Mouse (Mus musculus): ENCODE data around the gene Sdhaf2. TPM values are rescaled to one million over a fixed set of nuclear protein-coding genes. Genes with fewer than 3 reads are reported as not detected.

The Sdhaf2 gene
- total and polyA plus RNA-seq, 3 experiments = 7.0 to 145 (median 89.1) TPM

GRCm38 (mm10) chr19:10455437-10455806 lies 70.5 kb downstream of the Sdhaf2 start:
- ATAC-seq (ENCODE audit: extremely low read depth, insufficient number of reproducible peaks, low FRiP score, poor library complexity, severe bottlenecking) = no peak
- H3K27me3 ChIP-seq (ENCODE audit: insufficient read depth, low read length) = peaks cover 20% of the 10 kb centered on the region
- H3K9me3 ChIP-seq (replicated peaks) = peaks cover 14% of the 10 kb centered on the region
- no peak for DNase-seq (ENCODE audit: low spot score)
- no peak overlapping the region for H3K4me3 ChIP-seq (ENCODE audit: low read depth, low read length)
- H3K36me3 ChIP-seq (replicated peaks) = no peaks in the 10 kb centered on the region
- no peak for TF ChIP-seq TAL1 (conservative IDR thresholded peaks at IDR 0.05; ENCODE audit: low read depth, low read length)
- no peak for TF ChIP-seq POLR2AphosphoS5 (IDR thresholded peaks at IDR 0.05; ENCODE audit: insufficient replicate concordance, low read depth, low read length)
- TF ChIP-seq GATA2 (IDR thresholded peaks at IDR 0.05; ENCODE audit: borderline replicate concordance, low read depth, low read length) = no peak
- H3K4me1 ChIP-seq (ENCODE audit: insufficient read depth, low read depth, low read length) = peaks cover 5% of the 10 kb centered on the region; the same call in 1 of the 2 replicates

GRCm38 (mm10) chr19:10454718-10455436 lies 71.1 kb downstream of the Sdhaf2 start:
- no peak for ATAC-seq (ENCODE audit: extremely low read depth, insufficient number of reproducible peaks, low FRiP score, poor library complexity, severe bottlenecking)
- H3K27me3 ChIP-seq (ENCODE audit: insufficient read depth, low read length) = peaks cover 22% of the 10 kb centered on the region
- H3K4me3 ChIP-seq (ENCODE audit: low read depth, low read length) = no peak overlapping the region
- no peaks in the 10 kb centered on the region for H3K36me3 ChIP-seq (replicated peaks)
- TF ChIP-seq GATA2 (IDR thresholded peaks at IDR 0.05; ENCODE audit: borderline replicate concordance, low read depth, low read length) (no peak), GATA1 (IDR thresholded peaks at IDR 0.05; ENCODE audit: borderline replicate concordance, low read length) (no peak), CTCF (IDR thresholded peaks at IDR 0.05; ENCODE audit: low read depth, low read length) (no peak), TAL1 (conservative IDR thresholded peaks at IDR 0.05; ENCODE audit: low read depth, low read length) (no peak), POLR2AphosphoS5 (IDR thresholded peaks at IDR 0.05; ENCODE audit: insufficient replicate concordance, low read depth, low read length) (no peak)
- H3K9me3 ChIP-seq (replicated peaks) = peaks cover 14% of the 10 kb centered on the region
- no peak for DNase-seq (ENCODE audit: low spot score)
- H3K4me1 ChIP-seq (ENCODE audit: insufficient read depth, low read depth, low read length) = peaks cover 5% of the 10 kb centered on the region; the same call in 1 of the 2 replicates

Other genes with a start within 250 kb of the Sdhaf2 start
- not detected in 2 replicates for gene Dagla, start 221.3 kb downstream of the Sdhaf2 start, total RNA-seq (2014; fragmentation: Nextera tagmentation)
- under 0.01 and 0.11 TPM in 2 replicates for gene Dagla, start 221.3 kb downstream of the Sdhaf2 start, total RNA-seq (2017)
- not detected in 2 replicates for gene Dagla, start 221.3 kb downstream of the Sdhaf2 start, polyA plus RNA-seq (2012)
- 3.8 TPM in 1 of 2 replicates, not detected in the other for gene Syt7, start 137.1 kb downstream of the Sdhaf2 start, total RNA-seq (2014; fragmentation: Nextera tagmentation)
- gene Syt7, start 137.1 kb downstream of the Sdhaf2 start, total RNA-seq (2017) = under 0.01 and 0.05 TPM in 2 replicates
- gene Syt7, start 137.1 kb downstream of the Sdhaf2 start, polyA plus RNA-seq (2012) = not detected in 2 replicates
- not detected in 2 replicates for gene Lrrc10b, start 68.7 kb downstream of the Sdhaf2 start, total RNA-seq (2014; fragmentation: Nextera tagmentation)
- gene Lrrc10b, start 68.7 kb downstream of the Sdhaf2 start, total RNA-seq (2017) = 0.06 TPM in 1 of 2 replicates, not detected in the other
- gene Lrrc10b, start 68.7 kb downstream of the Sdhaf2 start, polyA plus RNA-seq (2012) = not detected in 2 replicates
- 0.53 and 1.1 TPM in 2 replicates for gene Ppp1r32, start 43.2 kb downstream of the Sdhaf2 start, total RNA-seq (2014; fragmentation: Nextera tagmentation)
- gene Ppp1r32, start 43.2 kb downstream of the Sdhaf2 start, total RNA-seq (2017) = 0.12 TPM in 1 of 2 replicates, not detected in the other
- gene Ppp1r32, start 43.2 kb downstream of the Sdhaf2 start, polyA plus RNA-seq (2012) = 0.51 and 0.52 TPM in 2 replicates
- gene Cpsf7, start 876 bp downstream of the Sdhaf2 start, total RNA-seq (2014; fragmentation: Nextera tagmentation) = 108 and 119 TPM in 2 replicates
- gene Cpsf7, start 876 bp downstream of the Sdhaf2 start, total RNA-seq (2017) = 48.5 and 48.6 TPM in 2 replicates
- 47.4 and 69.0 TPM in 2 replicates for gene Cpsf7, start 876 bp downstream of the Sdhaf2 start, polyA plus RNA-seq (2012)
- 20.3 and 25.6 TPM in 2 replicates for gene Tmem216, start 30.1 kb upstream of the Sdhaf2 start, total RNA-seq (2014; fragmentation: Nextera tagmentation)
- 14.6 and 17.5 TPM in 2 replicates for gene Tmem216, start 30.1 kb upstream of the Sdhaf2 start, total RNA-seq (2017)
- gene Tmem216, start 30.1 kb upstream of the Sdhaf2 start, polyA plus RNA-seq (2012) = 1.7 and 1.9 TPM in 2 replicates
- 23.1 and 23.5 TPM in 2 replicates for gene Cyb561a3, start 51.0 kb upstream of the Sdhaf2 start, total RNA-seq (2014; fragmentation: Nextera tagmentation)
- gene Cyb561a3, start 51.0 kb upstream of the Sdhaf2 start, total RNA-seq (2017) = 18.0 and 22.5 TPM in 2 replicates
- 6.3 and 8.2 TPM in 2 replicates for gene Cyb561a3, start 51.0 kb upstream of the Sdhaf2 start, polyA plus RNA-seq (2012)
- 50.1 and 61.6 TPM in 2 replicates for gene Tmem138, start 51.2 kb upstream of the Sdhaf2 start, total RNA-seq (2014; fragmentation: Nextera tagmentation)
- 9.7 and 13.5 TPM in 2 replicates for gene Tmem138, start 51.2 kb upstream of the Sdhaf2 start, total RNA-seq (2017)
- gene Tmem138, start 51.2 kb upstream of the Sdhaf2 start, polyA plus RNA-seq (2012) = 4.6 and 5.0 TPM in 2 replicates
- gene Ddb1, start 79.2 kb upstream of the Sdhaf2 start, total RNA-seq (2014; fragmentation: Nextera tagmentation) = 334 and 389 TPM in 2 replicates
- 516 and 542 TPM in 2 replicates for gene Ddb1, start 79.2 kb upstream of the Sdhaf2 start, total RNA-seq (2017)
- gene Ddb1, start 79.2 kb upstream of the Sdhaf2 start, polyA plus RNA-seq (2012) = 29.5 and 30.8 TPM in 2 replicates
- gene Tkfc, start 79.5 kb upstream of the Sdhaf2 start, total RNA-seq (2014; fragmentation: Nextera tagmentation) = 10.9 and 11.7 TPM in 2 replicates
- 6.7 and 6.8 TPM in 2 replicates for gene Tkfc, start 79.5 kb upstream of the Sdhaf2 start, total RNA-seq (2017)
- 2.7 and 4.6 TPM in 2 replicates for gene Tkfc, start 79.5 kb upstream of the Sdhaf2 start, polyA plus RNA-seq (2012)
- 1.2 and 1.4 TPM in 2 replicates for gene Vwce, start 108.1 kb upstream of the Sdhaf2 start, total RNA-seq (2014; fragmentation: Nextera tagmentation)
- gene Vwce, start 108.1 kb upstream of the Sdhaf2 start, total RNA-seq (2017) = 0.06 and 0.16 TPM in 2 replicates
- gene Vwce, start 108.1 kb upstream of the Sdhaf2 start, polyA plus RNA-seq (2012) = 0.24 and 0.32 TPM in 2 replicates
- gene Pga5, start 151.9 kb upstream of the Sdhaf2 start, total RNA-seq (2014; fragmentation: Nextera tagmentation) = 1.6 and 2.4 TPM in 2 replicates
- gene Pga5, start 151.9 kb upstream of the Sdhaf2 start, total RNA-seq (2017) = 1.6 and 1.9 TPM in 2 replicates
- gene Pga5, start 151.9 kb upstream of the Sdhaf2 start, polyA plus RNA-seq (2012) = 0.14 TPM in 2 replicates
- gene Vps37c, start 162.6 kb upstream of the Sdhaf2 start, total RNA-seq (2014; fragmentation: Nextera tagmentation) = 16.3 and 27.1 TPM in 2 replicates
- gene Vps37c, start 162.6 kb upstream of the Sdhaf2 start, total RNA-seq (2017) = 5.2 TPM in 2 replicates
- 34.9 and 40.0 TPM in 2 replicates for gene Vps37c, start 162.6 kb upstream of the Sdhaf2 start, polyA plus RNA-seq (2012)
- not detected in 2 replicates for gene Cd5, start 212.9 kb upstream of the Sdhaf2 start, total RNA-seq (2014; fragmentation: Nextera tagmentation)
- gene Cd5, start 212.9 kb upstream of the Sdhaf2 start, total RNA-seq (2017) = 0.11 and 0.17 TPM in 2 replicates
- not detected in 2 replicates for gene Cd5, start 212.9 kb upstream of the Sdhaf2 start, polyA plus RNA-seq (2012)